Mouse (Mus musculus): ENCODE results near the gene Abl1.

Gene Abl1

GRCm38 (mm10) chr2:31788227-31788626, 100.1 kb downstream of the Abl1 start:
- no peak for DNase-seq

- no peak for DNase-seq
Observed at GRCm38 (mm10) chr2:31789215-31789614, 101.0 kb downstream of the Abl1 start.

- DNase-seq, result no peak
Observed at GRCm38 (mm10) chr2:31790728-31791251, 102.6 kb downstream of the Abl1 start.

DNA sequence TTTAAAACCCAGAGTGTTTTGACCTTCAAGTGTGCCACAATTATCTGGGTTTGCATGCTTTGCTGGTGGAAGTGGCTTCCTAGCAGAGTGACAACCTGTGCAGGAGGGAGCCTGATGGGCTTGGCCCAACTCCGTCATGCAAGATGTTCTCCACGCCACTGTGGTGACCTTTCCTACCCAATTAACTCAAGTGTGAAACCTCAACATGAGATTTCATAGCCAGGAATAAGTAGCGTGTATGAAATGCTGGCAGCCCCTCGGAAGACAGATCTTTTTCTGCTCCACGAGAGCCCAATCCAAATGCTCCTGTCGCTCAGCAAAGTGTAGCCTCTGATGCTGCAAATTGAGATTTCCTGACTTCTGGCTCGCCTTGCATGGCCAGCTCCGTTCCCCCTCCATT, 103.1 kb downstream of the Abl1 start:
- DNase-seq, result no peak

- no peak for DNase-seq
Observed at GRCm38 (mm10) chr2:31792611-31793010, 104.4 kb downstream of the Abl1 start.

DNA sequence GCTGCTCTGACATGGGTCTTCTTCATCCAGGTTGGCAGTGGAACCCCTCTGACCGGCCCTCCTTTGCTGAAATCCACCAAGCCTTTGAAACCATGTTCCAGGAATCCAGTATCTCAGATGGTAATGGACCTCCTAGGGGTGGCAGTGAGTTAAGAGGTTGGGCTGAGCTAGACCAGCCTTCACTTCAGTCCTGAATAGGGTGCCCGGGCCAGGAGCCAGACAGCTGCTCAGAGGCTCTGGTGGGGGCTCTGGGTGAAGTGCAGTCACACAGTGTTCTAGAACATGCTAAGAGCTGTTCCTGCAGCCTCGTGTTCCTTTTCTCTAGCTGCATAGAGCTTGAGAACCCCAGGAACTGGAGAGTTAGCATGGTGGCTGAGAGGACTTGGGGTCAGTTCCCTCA, 108.8 kb downstream of the Abl1 start:
- DNase-seq, result no peak

DNA sequence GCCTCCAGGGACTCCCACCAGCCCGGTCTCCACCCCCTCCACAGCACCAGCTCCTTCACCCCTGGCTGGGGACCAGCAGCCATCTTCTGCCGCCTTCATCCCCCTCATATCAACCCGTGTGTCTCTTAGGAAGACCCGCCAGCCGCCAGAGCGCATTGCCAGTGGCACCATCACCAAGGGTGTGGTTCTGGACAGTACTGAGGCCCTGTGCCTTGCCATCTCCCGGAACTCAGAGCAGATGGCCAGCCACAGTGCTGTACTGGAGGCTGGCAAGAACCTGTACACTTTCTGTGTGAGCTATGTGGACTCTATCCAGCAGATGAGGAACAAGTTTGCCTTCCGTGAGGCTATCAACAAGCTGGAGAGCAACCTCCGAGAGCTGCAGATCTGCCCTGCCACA, 113.2 kb downstream of the Abl1 start:
- DNase-seq, result no peak

DNA sequence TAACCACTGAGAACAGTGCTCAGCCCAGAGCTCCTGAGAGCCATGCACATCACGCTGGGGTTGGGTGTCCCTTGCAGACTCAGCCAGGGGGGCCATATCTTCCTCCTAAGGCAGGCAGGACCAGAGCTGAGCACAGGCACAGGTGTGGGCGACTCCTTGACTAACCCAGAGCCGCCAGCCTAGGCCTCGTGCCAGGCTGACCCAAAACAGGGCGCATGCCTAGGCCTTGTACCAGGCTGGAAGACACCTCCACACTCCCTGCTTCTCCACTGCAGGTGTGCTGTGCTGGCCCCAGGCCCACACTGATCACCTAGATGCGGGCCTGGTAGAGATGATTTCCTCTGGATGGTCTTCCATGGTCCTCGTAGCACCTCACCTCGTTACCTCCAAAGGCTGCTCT, 114.6 kb downstream of the Abl1 start:
- DNase-seq, result no peak

- DNase-seq, result no peak
Observed at GRCm38 (mm10) chr2:31803480-31803879, 115.3 kb downstream of the Abl1 start.

DNA sequence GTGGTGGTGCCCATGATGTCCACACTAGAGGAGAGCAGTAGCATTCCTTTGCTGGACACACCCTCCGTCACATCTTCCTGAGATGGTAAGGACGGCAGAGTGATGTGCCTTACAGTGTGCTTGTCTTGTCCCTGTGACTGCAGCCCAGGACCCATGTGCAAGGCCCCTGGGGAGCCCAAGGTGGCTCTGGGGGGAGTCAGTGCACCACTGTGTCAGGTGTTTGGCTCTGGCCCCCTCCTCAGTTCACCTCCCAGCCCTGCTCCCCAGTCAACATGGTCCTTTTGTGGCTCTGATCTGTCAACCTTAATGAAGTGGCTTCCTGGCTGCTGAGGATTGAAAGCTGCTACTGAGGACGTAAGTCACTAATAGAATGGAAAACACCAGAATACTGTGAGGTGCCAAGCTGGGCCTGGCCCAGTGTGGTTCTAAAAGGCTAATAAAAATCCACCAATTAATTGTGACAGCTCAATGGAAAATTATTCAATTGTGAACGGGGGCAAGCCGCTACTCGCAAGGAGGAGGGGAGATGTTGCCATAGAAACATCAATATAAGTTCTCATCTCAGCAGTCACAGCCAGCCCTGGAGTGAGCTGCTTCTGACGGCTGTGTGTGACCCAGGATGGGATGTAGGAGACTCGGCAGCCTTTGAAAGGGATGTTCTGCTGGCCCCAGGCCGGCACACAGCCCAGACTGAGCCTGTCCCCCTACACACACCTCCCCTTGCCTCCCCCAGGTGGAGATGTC, 118.6 kb downstream of the Abl1 start:
- DNase-seq, result no peak

DNA sequence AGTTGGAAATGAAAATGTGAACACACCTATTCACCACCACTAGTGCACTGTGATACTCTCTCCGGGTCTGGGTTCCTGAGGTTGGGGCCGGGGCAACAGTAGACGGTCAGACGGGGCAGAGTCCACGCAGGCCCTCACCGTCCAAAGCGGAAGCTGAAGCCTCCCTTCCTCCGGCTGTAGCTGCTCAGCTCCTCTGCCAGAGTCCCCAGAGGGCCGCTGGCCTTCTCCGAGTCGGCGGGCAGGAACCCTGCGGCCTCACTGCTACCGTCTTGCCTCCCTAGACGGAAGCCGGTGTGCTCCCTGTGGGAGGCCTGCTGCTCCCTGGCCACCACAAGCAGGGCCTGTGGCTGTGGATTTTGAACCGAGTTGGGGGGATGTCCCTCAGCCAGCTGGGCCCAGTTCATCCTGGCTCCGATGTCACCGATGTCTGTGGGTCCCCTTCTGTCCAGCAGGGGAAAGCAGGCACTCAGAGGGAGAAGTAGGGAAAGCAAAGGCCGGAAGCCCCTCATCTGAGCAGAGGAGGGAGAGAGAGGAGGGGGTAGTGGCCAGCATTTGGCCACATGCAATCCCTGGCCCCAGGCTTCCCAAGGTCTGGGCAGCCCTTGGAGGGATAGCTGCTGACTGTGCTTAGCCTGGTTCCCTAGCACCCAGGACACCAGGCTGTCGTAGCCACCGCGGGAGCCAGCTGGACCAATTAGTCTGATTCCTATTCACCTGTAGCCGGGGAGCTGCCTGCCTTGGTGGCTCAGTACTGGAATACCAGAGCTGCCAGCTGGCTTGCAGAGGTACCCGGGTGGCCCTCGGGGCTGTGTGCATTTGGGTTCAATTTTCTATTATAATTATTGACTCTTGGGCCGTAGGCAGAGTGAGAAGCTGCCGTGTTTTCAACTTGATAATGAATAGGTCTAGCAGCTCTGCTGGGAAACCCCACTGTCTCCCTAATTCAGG, 120.5 kb downstream of the Abl1 start:
- no peak for DNase-seq

GRCm38 (mm10) chr2:31809358-31809740, 121.2 kb downstream of the Abl1 start:
- no peak for DNase-seq

DNA sequence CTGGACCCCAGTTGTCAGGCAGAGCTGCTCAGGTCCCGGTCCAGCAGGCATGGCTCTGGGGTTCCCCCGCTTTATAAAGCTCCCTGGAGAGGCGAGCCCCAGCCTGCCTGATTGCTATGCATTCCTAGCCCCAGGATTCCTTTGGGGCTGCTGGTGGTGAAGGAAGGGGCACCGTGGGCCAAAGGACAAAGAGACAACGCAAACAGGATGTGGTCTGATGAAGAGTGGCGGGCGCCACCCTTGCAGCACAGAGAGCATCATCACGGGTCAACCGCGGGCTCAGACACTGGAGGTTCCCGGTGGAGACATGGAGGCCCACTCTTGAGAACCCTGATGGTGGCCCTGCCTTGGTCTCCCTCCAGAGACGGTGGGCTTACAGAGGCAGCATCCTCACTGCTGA, 122.3 kb downstream of the Abl1 start, which contains the start of gene Qrfp:
TSS of gene Qrfp (minus strand) at position 137 of the 400 bp plus-strand sequence.
- DNase-seq, result peak; percentile 18

DNA sequence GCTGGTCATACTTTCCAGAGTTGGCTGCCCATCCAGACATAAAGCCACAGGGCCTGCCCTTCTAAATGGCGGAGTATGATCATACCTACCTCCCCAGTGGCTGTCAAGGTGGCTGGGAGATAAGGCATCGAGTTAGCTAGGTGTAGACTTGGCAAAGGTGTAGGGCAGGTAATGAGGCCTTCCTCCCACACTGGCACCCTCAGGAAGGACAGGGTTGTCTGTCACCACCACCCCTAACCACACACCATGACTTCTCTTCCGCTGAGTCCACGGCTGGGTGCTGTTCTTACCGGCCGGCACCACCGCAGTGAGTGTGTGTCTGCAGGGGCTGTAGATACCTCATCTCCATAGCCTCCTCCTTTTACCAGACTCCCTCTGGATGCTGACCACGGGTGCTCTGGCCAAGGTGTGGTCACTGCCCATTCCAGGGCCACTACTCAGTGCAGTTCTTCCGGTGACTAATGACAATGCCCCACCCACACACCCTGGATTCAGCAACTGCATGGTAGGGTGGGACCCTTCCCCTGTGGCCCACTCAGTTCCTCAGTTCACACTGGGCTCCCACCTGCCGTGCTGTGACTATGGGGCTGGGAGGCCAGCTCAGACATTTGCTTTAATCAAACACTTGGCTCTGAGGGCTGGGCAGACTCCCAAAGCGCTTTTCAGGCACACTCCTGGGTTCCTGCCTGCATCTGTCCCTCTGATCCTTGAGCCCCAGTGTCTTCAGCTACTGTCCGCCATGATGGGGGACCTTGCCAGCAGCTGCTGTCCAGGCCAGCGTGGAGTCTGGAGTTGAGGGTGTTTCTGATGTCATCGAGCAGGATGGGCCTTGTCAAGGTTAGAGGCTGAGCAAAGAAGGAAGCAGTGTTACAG, 123.1 kb downstream of the Abl1 start:
- DNase-seq, result no peak

DNA sequence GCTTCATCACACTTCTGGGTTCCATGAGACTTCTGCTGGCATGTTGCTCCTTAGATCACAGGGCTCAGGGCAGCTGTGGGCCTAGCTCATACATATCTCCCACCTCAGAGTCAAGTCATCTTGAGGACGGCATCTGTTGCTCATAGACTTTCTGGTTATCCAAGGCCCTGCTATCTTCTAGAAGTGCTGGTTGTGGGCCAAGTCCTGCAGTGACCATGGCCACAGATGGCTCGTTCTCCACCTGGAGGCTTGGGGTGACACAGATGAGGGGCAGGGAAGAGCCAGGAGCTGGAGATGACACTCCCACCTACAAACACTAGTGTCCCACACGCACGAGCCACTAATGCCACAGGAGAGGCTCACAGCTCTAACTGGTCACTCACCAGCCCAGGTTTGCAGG, 125.5 kb downstream of the Abl1 start:
- no peak for DNase-seq

- DNase-seq, result peak; percentile 67
Observed at GRCm38 (mm10) chr2:31814699-31815098, 126.5 kb downstream of the Abl1 start.

- DNase-seq, result peak; percentile 78
Observed at GRCm38 (mm10) chr2:31815367-31815766, 127.2 kb downstream of the Abl1 start.

GRCm38 (mm10) chr2:31822524-31823371, 134.6 kb downstream of the Abl1 start:
- no peak for DNase-seq

GRCm38 (mm10) chr2:31823933-31824730, 136.0 kb downstream of the Abl1 start:
- DNase-seq, result peak; percentile 50

DNA sequence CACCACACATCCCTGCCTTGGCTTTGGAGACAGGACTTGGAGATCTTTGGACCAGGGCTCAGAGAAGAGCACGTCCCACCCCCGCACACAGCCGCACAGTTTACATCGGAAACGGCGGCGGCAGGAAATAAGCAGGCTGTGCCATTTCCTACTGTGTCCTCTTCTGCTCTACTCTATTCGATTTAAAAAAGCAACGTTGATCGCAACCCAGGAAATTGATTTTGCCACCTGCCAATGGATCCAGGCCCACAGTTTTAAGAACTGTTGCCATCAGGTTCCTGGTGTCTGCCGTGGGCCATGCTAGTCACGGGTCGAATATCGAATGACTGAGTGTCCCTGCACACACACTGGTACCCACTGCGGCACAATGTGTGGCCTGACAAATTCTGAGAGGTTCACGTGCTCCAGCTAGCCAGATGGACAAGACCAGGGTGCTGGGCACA, 137.3 kb downstream of the Abl1 start:
- DNase-seq, result peak; percentile 63

All from thymus, postnatal 14 days (tissue).